Mouse (Mus musculus): Measurements from ENCODE around the gene Zfp541. TPM values are rescaled to one million over a fixed set of nuclear protein-coding genes. Genes with fewer than 3 reads are reported as not detected.

Zfp541 gene
- polyA plus RNA-seq, 1 experiment from 2014 or later: 0.06 TPM

DNA sequence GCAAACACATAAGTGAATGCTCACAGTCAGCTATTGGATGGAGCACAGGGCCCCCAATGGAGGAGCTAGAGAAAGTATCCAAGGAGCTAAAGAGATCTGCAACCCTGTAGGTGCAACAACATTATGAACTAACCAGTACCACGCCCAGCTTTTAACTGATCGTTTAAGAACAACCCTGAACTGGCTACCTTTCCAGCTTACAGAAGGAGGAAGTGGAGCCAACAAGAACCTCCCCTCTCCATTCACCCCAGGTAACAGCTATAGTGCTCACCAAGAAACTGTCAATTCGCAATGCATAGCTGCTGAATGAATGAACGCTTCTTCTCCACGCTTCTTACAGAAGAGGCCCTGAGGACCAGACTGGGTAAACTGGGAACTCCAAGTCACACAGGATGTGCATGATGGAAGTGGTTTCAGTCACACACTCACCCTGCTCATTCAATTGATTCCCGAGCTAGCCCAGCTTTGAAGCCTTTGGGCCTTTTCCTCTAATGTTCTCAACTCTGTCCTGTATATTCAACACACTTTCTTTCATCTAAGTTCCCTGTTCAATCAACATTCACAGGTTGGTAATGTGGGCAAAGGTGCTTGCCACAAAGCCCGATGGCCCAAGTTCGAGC, 36.9 kb upstream of the Zfp541 start:
- H3K27me3 ChIP-seq (ENCODE audit: control insufficient read depth, insufficient read depth, low read depth, low read length): no peaks in the 10 kb centered on the region
- H3K9ac ChIP-seq (ENCODE audit: low read length): no peak overlapping the region
- H3K4me2 ChIP-seq (ENCODE audit: low read depth, low read length): no peak overlapping the region
- no peak overlapping the region for H3K27ac ChIP-seq (ENCODE audit: low read length)
- no peak overlapping the region for H3K4me3 ChIP-seq (ENCODE audit: low read length)
- 82% methylated on average over 8 of the region's 8 CpGs for WGBS
- ATAC-seq (ENCODE audit: low read depth): no peak
- no peaks in the 10 kb centered on the region for H3K9me3 ChIP-seq (ENCODE audit: control insufficient read depth, low read length)
- peaks cover 12% of the 10 kb centered on the region; the same call in 1 of the 2 replicates for H3K4me1 ChIP-seq (replicated peaks; ENCODE audit: control insufficient read depth, insufficient read depth, low read length)
- H3K36me3 ChIP-seq (ENCODE audit: control insufficient read depth, insufficient read depth, low read length): no peaks in the 10 kb centered on the region

- Histone ChIP-seq H3K36me3 (ENCODE audit: control insufficient read depth, insufficient read depth, low read length) (no peaks in the 10 kb centered on the region), H3K4me2 (ENCODE audit: low read depth, low read length) (no peak overlapping the region), H3K4me3 (ENCODE audit: low read length) (no peak overlapping the region), H3K27ac (ENCODE audit: low read length) (no peak overlapping the region), H3K9ac (ENCODE audit: low read length) (no peak overlapping the region), H3K4me1 (replicated peaks; ENCODE audit: control insufficient read depth, insufficient read depth, low read length) (peaks cover 8% of the 10 kb centered on the region; the same call in 1 of the 2 replicates), H3K9me3 (ENCODE audit: control insufficient read depth, low read length) (no peaks in the 10 kb centered on the region), H3K27me3 (ENCODE audit: control insufficient read depth, insufficient read depth, low read depth, low read length) (no peaks in the 10 kb centered on the region)
- peak; percentile 41; the same call in 1 of the 2 replicates for ATAC-seq (ENCODE audit: low read depth)
- WGBS: 72% methylated on average over 6 of the region's 6 CpGs
Measured at GRCm38 (mm10) chr7:16028102-16028927, 33.3 kb upstream of the Zfp541 start.

GRCm38 (mm10) chr7:16031072-16031471, 30.5 kb upstream of the Zfp541 start:
- no peak overlapping the region for H3K27ac ChIP-seq (ENCODE audit: low read length)
- H3K27me3 ChIP-seq (ENCODE audit: control insufficient read depth, insufficient read depth, low read depth, low read length): no peaks in the 10 kb centered on the region
- H3K36me3 ChIP-seq (ENCODE audit: control insufficient read depth, insufficient read depth, low read length): no peaks in the 10 kb centered on the region
- H3K9me3 ChIP-seq (ENCODE audit: control insufficient read depth, low read length): no peaks in the 10 kb centered on the region
- no peak overlapping the region for H3K4me2 ChIP-seq (ENCODE audit: low read depth, low read length)
- ATAC-seq (ENCODE audit: low read depth): no peak
- peaks cover 8% of the 10 kb centered on the region; the same call in 1 of the 2 replicates for H3K4me1 ChIP-seq (replicated peaks; ENCODE audit: control insufficient read depth, insufficient read depth, low read length)
- H3K9ac ChIP-seq (ENCODE audit: low read length): no peak overlapping the region
- 87% methylated on average over 4 of the region's 4 CpGs for WGBS
- H3K4me3 ChIP-seq (ENCODE audit: low read length): no peak overlapping the region

- no peak overlapping the region for H3K9ac ChIP-seq (ENCODE audit: low read length)
- H3K36me3 ChIP-seq (ENCODE audit: control insufficient read depth, insufficient read depth, low read length): no peaks in the 10 kb centered on the region
- 81% methylated on average over 1 of the region's 1 CpGs for WGBS
- ATAC-seq (ENCODE audit: low read depth): no peak
- H3K4me2 ChIP-seq (ENCODE audit: low read depth, low read length): no peak overlapping the region
- H3K27ac ChIP-seq (ENCODE audit: low read length): no peak overlapping the region
- no peak overlapping the region for H3K4me3 ChIP-seq (ENCODE audit: low read length)
- no peaks in the 10 kb centered on the region for H3K9me3 ChIP-seq (ENCODE audit: control insufficient read depth, low read length)
- no peaks in the 10 kb centered on the region for H3K27me3 ChIP-seq (ENCODE audit: control insufficient read depth, insufficient read depth, low read depth, low read length)
- peaks cover 8% of the 10 kb centered on the region; the same call in 1 of the 2 replicates for H3K4me1 ChIP-seq (replicated peaks; ENCODE audit: control insufficient read depth, insufficient read depth, low read length)
Measured at GRCm38 (mm10) chr7:16033059-16033458, 28.6 kb upstream of the Zfp541 start.

DNA sequence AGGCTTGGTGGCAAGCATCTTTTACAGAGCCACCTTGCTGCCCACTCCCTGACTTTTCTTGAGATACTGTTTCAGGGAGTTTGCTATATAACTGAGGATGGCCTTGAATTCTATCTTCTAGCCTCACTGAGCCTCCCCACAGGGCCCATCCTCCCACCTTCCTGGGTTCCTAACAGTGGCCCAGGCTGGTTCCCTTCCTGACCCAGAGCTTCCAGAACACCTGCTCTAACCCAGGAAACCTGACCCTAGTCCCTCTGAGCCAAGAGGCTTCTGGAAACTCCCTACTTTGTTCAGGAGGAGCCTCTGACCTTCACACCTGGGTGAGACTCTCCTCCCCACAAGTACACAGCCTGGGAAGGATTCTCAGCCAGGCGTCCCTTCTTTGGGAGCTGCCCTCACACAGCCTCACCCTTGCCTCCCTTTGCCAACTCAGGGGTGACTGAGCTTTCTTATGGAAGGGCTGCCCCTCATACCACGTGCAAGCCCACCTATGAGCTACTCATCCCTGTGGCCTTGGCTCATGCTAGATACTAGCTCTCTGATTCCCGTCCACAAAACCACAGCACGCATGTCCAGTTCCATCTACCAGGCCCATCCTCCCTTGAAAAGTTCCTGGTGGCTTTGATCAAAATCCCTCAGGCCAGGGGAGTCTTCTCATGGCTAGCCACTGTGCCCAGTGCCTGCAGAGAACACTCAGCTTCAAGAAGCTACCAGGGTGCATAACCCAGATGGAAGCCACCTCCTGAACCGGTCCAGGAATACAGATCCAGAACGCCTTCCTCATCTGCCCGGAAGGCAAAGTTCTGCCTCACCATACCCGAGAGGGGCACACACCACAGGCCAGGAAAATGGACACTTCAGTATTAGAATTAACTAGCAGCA, 27.8 kb upstream of the Zfp541 start:
- 89% methylated on average over 8 of the region's 8 CpGs for WGBS
- Histone ChIP-seq H3K4me2 (ENCODE audit: low read depth, low read length) (no peak overlapping the region), H3K4me3 (ENCODE audit: low read length) (no peak overlapping the region), H3K9me3 (ENCODE audit: control insufficient read depth, low read length) (no peaks in the 10 kb centered on the region), H3K27ac (ENCODE audit: low read length) (no peak overlapping the region), H3K27me3 (ENCODE audit: control insufficient read depth, insufficient read depth, low read depth, low read length) (no peaks in the 10 kb centered on the region), H3K9ac (ENCODE audit: low read length) (no peak overlapping the region), H3K36me3 (ENCODE audit: control insufficient read depth, insufficient read depth, low read length) (no peaks in the 10 kb centered on the region), H3K4me1 (replicated peaks; ENCODE audit: control insufficient read depth, insufficient read depth, low read length) (peaks cover 4% of the 10 kb centered on the region; the same call in 1 of the 2 replicates)
- no peak for ATAC-seq (ENCODE audit: low read depth)

DNA sequence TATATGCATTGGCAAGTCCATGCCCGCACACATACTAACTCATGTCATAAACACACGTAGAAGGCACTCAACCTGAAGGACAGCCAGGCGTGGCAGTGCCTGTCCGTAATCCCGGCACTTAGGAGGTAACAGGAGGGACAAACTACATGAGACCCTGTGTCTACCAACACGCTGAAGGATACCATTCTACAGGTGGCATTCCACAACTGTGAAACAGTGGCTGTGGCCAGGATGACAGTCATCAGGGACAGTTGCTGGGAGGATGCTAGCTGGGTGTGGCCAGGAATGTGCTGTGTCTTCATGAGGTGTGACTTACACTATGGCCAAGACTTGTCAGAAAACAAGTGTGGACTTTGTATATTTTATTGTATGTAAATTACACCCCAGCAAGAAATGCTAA, 24.6 kb upstream of the Zfp541 start:
- WGBS: 90% methylated on average over 6 of the region's 6 CpGs
- no peak overlapping the region for H3K4me3 ChIP-seq (ENCODE audit: low read length)

DNA sequence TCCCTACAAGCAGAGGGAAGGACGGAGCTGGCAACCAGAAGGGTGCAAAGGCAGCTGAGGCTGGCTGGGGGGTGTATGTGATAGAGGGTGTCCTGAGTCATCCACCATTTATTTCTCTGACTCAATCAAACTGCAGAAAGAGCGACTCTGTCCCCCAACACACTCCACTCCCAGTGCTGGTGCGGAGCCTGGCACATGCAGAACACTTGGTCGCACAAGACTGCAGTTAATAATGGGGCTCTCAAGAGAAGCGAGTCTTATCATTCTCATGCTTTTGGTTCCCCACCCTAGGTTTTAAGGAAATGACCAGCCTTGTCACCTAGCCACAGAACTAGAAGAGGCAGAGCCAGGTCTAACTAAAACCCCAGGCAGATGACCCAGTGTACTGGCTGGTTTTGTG, 22.3 kb upstream of the Zfp541 start:
- 89% methylated on average over 5 of the region's 5 CpGs for WGBS
- Histone ChIP-seq H3K4me1 (replicated peaks; ENCODE audit: control insufficient read depth, insufficient read depth, low read length) (peaks cover 7% of the 10 kb centered on the region), H3K4me2 (ENCODE audit: low read depth, low read length) (no peak overlapping the region), H3K4me3 (ENCODE audit: low read length) (no peak overlapping the region), H3K27me3 (ENCODE audit: control insufficient read depth, insufficient read depth, low read depth, low read length) (no peaks in the 10 kb centered on the region), H3K27ac (ENCODE audit: low read length) (no peak overlapping the region), H3K9me3 (ENCODE audit: control insufficient read depth, low read length) (no peaks in the 10 kb centered on the region), H3K36me3 (ENCODE audit: control insufficient read depth, insufficient read depth, low read length) (no peaks in the 10 kb centered on the region), H3K9ac (ENCODE audit: low read length) (no peak overlapping the region)
- ATAC-seq (ENCODE audit: low read depth): no peak

More for the DNA sequence above, 24.6 kb upstream of the Zfp541 start:
- Histone ChIP-seq H3K9ac (ENCODE audit: low read length) (no peak overlapping the region), H3K27me3 (ENCODE audit: control insufficient read depth, insufficient read depth, low read depth, low read length) (no peaks in the 10 kb centered on the region), H3K36me3 (ENCODE audit: control insufficient read depth, insufficient read depth, low read length) (no peaks in the 10 kb centered on the region), H3K9me3 (ENCODE audit: control insufficient read depth, low read length) (no peaks in the 10 kb centered on the region), H3K4me2 (ENCODE audit: low read depth, low read length) (no peak overlapping the region), H3K27ac (ENCODE audit: low read length) (no peak overlapping the region), H3K4me1 (replicated peaks; ENCODE audit: control insufficient read depth, insufficient read depth, low read length) (no peaks in the 10 kb centered on the region)
- no peak for ATAC-seq (ENCODE audit: low read depth)

- H3K9ac ChIP-seq (ENCODE audit: low read length): no peak overlapping the region
- 70% methylated on average over 2 of the region's 2 CpGs for WGBS
- no peak for ATAC-seq (ENCODE audit: low read depth)
Measured at GRCm38 (mm10) chr7:16041208-16041607, 20.4 kb upstream of the Zfp541 start.

More at GRCm38 (mm10) chr7:16041208-16041607, 20.4 kb upstream of the Zfp541 start:
- Histone ChIP-seq H3K27me3 (ENCODE audit: control insufficient read depth, insufficient read depth, low read depth, low read length) (no peaks in the 10 kb centered on the region), H3K9me3 (ENCODE audit: control insufficient read depth, low read length) (no peaks in the 10 kb centered on the region), H3K36me3 (ENCODE audit: control insufficient read depth, insufficient read depth, low read length) (no peaks in the 10 kb centered on the region), H3K27ac (ENCODE audit: low read length) (no peak overlapping the region), H3K4me2 (ENCODE audit: low read depth, low read length) (no peak overlapping the region), H3K4me1 (replicated peaks; ENCODE audit: control insufficient read depth, insufficient read depth, low read length) (peaks cover 25% of the 10 kb centered on the region), H3K4me3 (ENCODE audit: low read length) (no peak overlapping the region)
